Mouse (Mus musculus): ENCODE results near the gene Prkd2. TPM values are rescaled to one million over a fixed set of nuclear protein-coding genes. Genes with fewer than 3 reads are reported as not detected.

Prkd2 gene
- total and polyA plus RNA-seq, 3 experiments, result 15.3 to 26.2 (median 19.9) TPM

GRCm38 (mm10) chr7:16876006-16876405, 33.3 kb downstream of the Prkd2 start:
- intact Hi-C loops (cut with DNase I), result no loop called here
- Histone ChIP-seq H3K27me3 (ENCODE audit: control insufficient read depth, insufficient read depth, low read length) (no peaks in the 10 kb centered on the region), H3K9ac (ENCODE audit: low read depth, low read length) (no peak overlapping the region), H3K36me3 (ENCODE audit: control insufficient read depth, insufficient read depth, low read length) (no peaks in the 10 kb centered on the region), H3K4me3 (peak overlapping the region; percentile 74), H3K4me1 (ENCODE audit: control insufficient read depth, insufficient read depth, low read length) (peaks cover 5% of the 10 kb centered on the region), H3K27ac (peak overlapping the region; percentile 76), H3K79me2 (replicated peaks; ENCODE audit: control insufficient read depth, insufficient read depth, low read length) (no peaks in the 10 kb centered on the region)
- no peak for DNase-seq
- no peak for TF ChIP-seq POLR2A (IDR thresholded peaks at IDR 0.05; ENCODE audit: insufficient read depth, low read depth, low read length)
- no peak for TF ChIP-seq EP300 (IDR thresholded peaks at IDR 0.05; ENCODE audit: insufficient read depth, low read depth, low read length)
- no peak for TF ChIP-seq CTCF (IDR thresholded peaks at IDR 0.05)
- 20% methylated on average over 11 of the region's 11 CpGs for WGBS

DNA sequence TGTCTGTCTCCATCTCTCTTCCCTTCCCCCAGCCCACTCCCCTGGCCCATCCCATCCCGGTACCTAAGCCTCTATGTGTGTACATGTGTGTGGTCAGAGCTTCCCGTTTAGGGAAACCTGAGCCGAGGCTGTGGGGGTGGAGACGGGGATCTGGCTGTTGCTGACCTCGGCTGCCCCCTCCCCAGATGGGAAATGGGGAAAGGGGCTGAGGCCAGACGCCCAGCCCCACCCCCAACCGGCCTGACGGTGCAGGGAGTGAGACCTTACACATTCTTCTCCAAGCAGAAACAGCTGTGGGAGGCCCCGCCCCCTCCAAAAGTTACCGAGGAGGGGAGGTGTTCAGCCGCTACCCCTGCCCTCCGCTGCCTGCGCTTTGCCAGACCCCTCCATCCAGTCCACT, 33.9 kb downstream of the Prkd2 start:
- H3K4me3 ChIP-seq, result no peak overlapping the region
- H3K4me1 ChIP-seq (ENCODE audit: control insufficient read depth, insufficient read depth, low read length), result peaks cover 5% of the 10 kb centered on the region
- WGBS, result 28% methylated on average over 13 of the region's 13 CpGs
- H3K79me2 ChIP-seq (replicated peaks; ENCODE audit: control insufficient read depth, insufficient read depth, low read length), result no peaks in the 10 kb centered on the region
- H3K9ac ChIP-seq (ENCODE audit: low read depth, low read length), result peak overlapping the region; percentile 9; the same call in 1 of the 2 replicates
- no peaks in the 10 kb centered on the region for H3K27me3 ChIP-seq (ENCODE audit: control insufficient read depth, insufficient read depth, low read length)
- TF ChIP-seq POLR2A (IDR thresholded peaks at IDR 0.05; ENCODE audit: insufficient read depth, low read depth, low read length) (no peak), EP300 (IDR thresholded peaks at IDR 0.05; ENCODE audit: insufficient read depth, low read depth, low read length) (no peak), CTCF (IDR thresholded peaks at IDR 0.05) (no peak)
- intact Hi-C loops (cut with DNase I), result no loop called here
- peak overlapping the region; percentile 16 for H3K27ac ChIP-seq
- no peaks in the 10 kb centered on the region for H3K36me3 ChIP-seq (ENCODE audit: control insufficient read depth, insufficient read depth, low read length)
- DNase-seq, result peak in 1 of 2 experiments; percentile 35

GRCm38 (mm10) chr7:16877717-16878116, 35.0 kb downstream of the Prkd2 start:
- intact Hi-C loops (cut with DNase I), result no loop called here
- H3K27ac ChIP-seq, result no peak overlapping the region
- H3K36me3 ChIP-seq (ENCODE audit: control insufficient read depth, insufficient read depth, low read length), result no peaks in the 10 kb centered on the region

GRCm38 (mm10) chr7:16879796-16880547, 37.3 kb downstream of the Prkd2 start:
- Histone ChIP-seq H3K79me2 (replicated peaks; ENCODE audit: control insufficient read depth, insufficient read depth, low read length) (no peaks in the 10 kb centered on the region), H3K36me3 (ENCODE audit: control insufficient read depth, insufficient read depth, low read length) (no peaks in the 10 kb centered on the region), H3K4me1 (ENCODE audit: control insufficient read depth, insufficient read depth, low read length) (peaks cover 3% of the 10 kb centered on the region), H3K4me3 (no peak overlapping the region), H3K27me3 (ENCODE audit: control insufficient read depth, insufficient read depth, low read length) (no peaks in the 10 kb centered on the region), H3K9ac (ENCODE audit: low read depth, low read length) (no peak overlapping the region), H3K27ac (peak overlapping the region; percentile 69)
- no peak for TF ChIP-seq EP300 (IDR thresholded peaks at IDR 0.05; ENCODE audit: insufficient read depth, low read depth, low read length)
- no peak for TF ChIP-seq CTCF (IDR thresholded peaks at IDR 0.05)
- no peak; the same call in 1 of the 2 replicates for TF ChIP-seq POLR2A (IDR thresholded peaks at IDR 0.05; ENCODE audit: insufficient read depth, low read depth, low read length)
- intact Hi-C loops (cut with DNase I), result no loop called here
- 42% methylated on average over 9 of the region's 9 CpGs for WGBS
- peak; percentile 54 to 78 for DNase-seq

More at GRCm38 (mm10) chr7:16877717-16878116, 35.0 kb downstream of the Prkd2 start:
- no peak overlapping the region for H3K9ac ChIP-seq (ENCODE audit: low read depth, low read length)
- H3K27me3 ChIP-seq (ENCODE audit: control insufficient read depth, insufficient read depth, low read length), result no peaks in the 10 kb centered on the region
- WGBS, result 75% methylated on average over 3 of the region's 3 CpGs
- no peak for DNase-seq
- TF ChIP-seq POLR2A (IDR thresholded peaks at IDR 0.05; ENCODE audit: insufficient read depth, low read depth, low read length), result no peak
- peak; percentile 35 for TF ChIP-seq CTCF (IDR thresholded peaks at IDR 0.05)
- H3K4me3 ChIP-seq, result no peak overlapping the region
- H3K79me2 ChIP-seq (replicated peaks; ENCODE audit: control insufficient read depth, insufficient read depth, low read length), result no peaks in the 10 kb centered on the region
- peaks cover 5% of the 10 kb centered on the region for H3K4me1 ChIP-seq (ENCODE audit: control insufficient read depth, insufficient read depth, low read length)

- H3K4me1 ChIP-seq (ENCODE audit: control insufficient read depth, insufficient read depth, low read length), result peaks cover 3% of the 10 kb centered on the region
- no peaks in the 10 kb centered on the region for H3K79me2 ChIP-seq (replicated peaks; ENCODE audit: control insufficient read depth, insufficient read depth, low read length)
- peak overlapping the region; percentile 69 for H3K27ac ChIP-seq
- TF ChIP-seq EP300 (IDR thresholded peaks at IDR 0.05; ENCODE audit: insufficient read depth, low read depth, low read length) (no peak), CTCF (IDR thresholded peaks at IDR 0.05) (no peak), POLR2A (IDR thresholded peaks at IDR 0.05; ENCODE audit: insufficient read depth, low read depth, low read length) (no peak)
- intact Hi-C loops (cut with DNase I), result no loop called here
- 35% methylated on average over 5 of the region's 5 CpGs for WGBS
- no peak overlapping the region for H3K4me3 ChIP-seq
- no peaks in the 10 kb centered on the region for H3K27me3 ChIP-seq (ENCODE audit: control insufficient read depth, insufficient read depth, low read length)
- no peak for DNase-seq
- no peaks in the 10 kb centered on the region for H3K36me3 ChIP-seq (ENCODE audit: control insufficient read depth, insufficient read depth, low read length)
- peak overlapping the region; percentile 34 for H3K9ac ChIP-seq (ENCODE audit: low read depth, low read length)
Observed at GRCm38 (mm10) chr7:16880615-16881014, 37.9 kb downstream of the Prkd2 start.

DNA sequence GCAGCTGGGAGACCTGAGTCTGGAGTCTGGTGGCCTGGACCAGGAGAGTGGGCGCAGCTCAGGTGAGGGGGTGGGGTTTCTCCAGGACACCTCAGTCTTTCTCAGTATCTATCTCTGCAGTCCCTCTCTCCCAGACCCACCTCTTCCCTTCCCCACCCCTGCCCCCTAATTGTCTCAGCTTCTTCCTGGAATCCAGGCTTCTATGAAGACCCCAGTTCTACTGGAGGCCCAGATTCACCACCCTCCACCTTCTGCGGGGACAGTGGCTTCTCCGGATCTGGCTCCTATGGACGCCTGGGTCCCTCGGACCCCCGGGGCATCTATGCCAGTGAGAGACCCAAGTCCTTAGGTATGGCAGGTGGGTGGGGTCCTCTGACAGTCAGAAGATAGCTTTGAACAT, 40.5 kb downstream of the Prkd2 start:
- WGBS, result 86% methylated on average over 6 of the region's 6 CpGs
- H3K36me3 ChIP-seq (ENCODE audit: control insufficient read depth, insufficient read depth, low read length), result no peaks in the 10 kb centered on the region

More for the DNA sequence above, 40.5 kb downstream of the Prkd2 start:
- Histone ChIP-seq H3K27ac (no peak overlapping the region), H3K9ac (ENCODE audit: low read depth, low read length) (no peak overlapping the region), H3K79me2 (replicated peaks; ENCODE audit: control insufficient read depth, insufficient read depth, low read length) (no peaks in the 10 kb centered on the region), H3K4me1 (ENCODE audit: control insufficient read depth, insufficient read depth, low read length) (peaks cover 3% of the 10 kb centered on the region), H3K27me3 (ENCODE audit: control insufficient read depth, insufficient read depth, low read length) (no peaks in the 10 kb centered on the region), H3K4me3 (no peak overlapping the region)
- TF ChIP-seq POLR2A (IDR thresholded peaks at IDR 0.05; ENCODE audit: insufficient read depth, low read depth, low read length) (no peak), CTCF (IDR thresholded peaks at IDR 0.05) (no peak), EP300 (IDR thresholded peaks at IDR 0.05; ENCODE audit: insufficient read depth, low read depth, low read length) (no peak)
- DNase-seq, result no peak
- intact Hi-C loops (cut with DNase I), result no loop called here

Data from heart, adult 2 months (tissue).